Mouse (Mus musculus) ES-E14 (cell line): ENCODE results near the gene Nxf1.

Source experiments
- HCFC1 ChIP-seq: IDR thresholded peaks from 2 replicates; pipeline ENCODE4 v1.6.1; 2012; ENCODE audit warnings: low read length, inconsistent platforms, borderline replicate concordance; ENCODE audit not compliant: insufficient read depth
- ZNF384 ChIP-seq: IDR thresholded peaks from 2 replicates; pipeline ENCODE4 v1.6.1; 2012; ENCODE audit warnings: low read depth, low read length, inconsistent platforms

- peak; percentile 87 for TF ChIP-seq HCFC1
- no peak for TF ChIP-seq ZNF384
These were observed 21.3 kb upstream of the Nxf1 start, which contains the start of gene Wdr74 for GRCm38 (mm10) chr19:8735389-8736159.
